Mouse (Mus musculus) cortical plate, adult 2 months (tissue): ENCODE results near the gene Fam171a2. TPM values are rescaled to one million over a fixed set of nuclear protein-coding genes. Genes with fewer than 3 reads are reported as not detected.

Source experiments
- H3K27ac ChIP-seq: fragments of 200-500 bp; 2 replicates; pipeline ENCODE4 v1.5.1; 2012; ENCODE audit warnings: low read length, control low read depth, inconsistent platforms; ENCODE audit not compliant: insufficient read depth
- H3K4me1 ChIP-seq: fragments of 200-500 bp; 2 replicates; pipeline ENCODE4 v1.6.1; 2011; ENCODE audit warnings: low read length; ENCODE audit not compliant: control insufficient read depth, insufficient read depth
- H3K4me3 ChIP-seq: fragments of 200-500 bp; 2 replicates; pipeline ENCODE4 v1.5.1; 2011; ENCODE audit warnings: mild to moderate bottlenecking, low read length, control low read depth; ENCODE audit not compliant: insufficient read depth
- CTCF ChIP-seq: fragments of 200-500 bp; IDR thresholded peaks from 2 replicates; pipeline ENCODE4 v1.5.1; 2011; ENCODE audit warnings: mild to moderate bottlenecking, control low read depth, low read length; ENCODE audit not compliant: insufficient read depth; ENCODE audit errors: extremely low read depth
- POLR2A ChIP-seq: fragments of 200-500 bp; IDR thresholded peaks from 2 replicates; pipeline ENCODE4 v1.6.1; 2011; ENCODE audit warnings: mild to moderate bottlenecking, low read length, control low read depth; ENCODE audit not compliant: insufficient read depth; ENCODE audit errors: extremely low read depth
- polyA plus RNA-seq: library from polyadenylated mRNA; depleted of rRNA; stranded (reverse); fragments of >200 nt; gene quantifications from 2 replicates; pipeline ENCODE4 v1.2.3, GENCODE M21; 2012; rRNA removed

Fam171a2 gene
- 77.9 and 78.3 TPM in 2 replicates for polyA plus RNA-seq

GRCm38 (mm10) chr11:102447497-102447896 is at the start of gene Fam171a2:
Gene Fam171a2, minus strand, starts transcription at chr11:102447682.
- TF ChIP-seq CTCF (0 out of 2 replicates have a peak, but pooled peaks have one; percentile 20), POLR2A (peak; percentile 61)
- peak within 1 kb of the TSS; percentile 77 for H3K27ac ChIP-seq
- H3K4me3 ChIP-seq: peak within 1 kb of the TSS; percentile 80
- peaks cover 6% of the 10 kb centered on the region for H3K4me1 ChIP-seq

- TF ChIP-seq CTCF (no peak), POLR2A (no peak)
- Histone ChIP-seq H3K4me3 (no peak overlapping the region), H3K4me1 (no peaks in the 10 kb centered on the region), H3K27ac (no peak overlapping the region)
Measured at GRCm38 (mm10) chr11:102496732-102497131, 49.2 kb upstream of the Fam171a2 start.

DNA sequence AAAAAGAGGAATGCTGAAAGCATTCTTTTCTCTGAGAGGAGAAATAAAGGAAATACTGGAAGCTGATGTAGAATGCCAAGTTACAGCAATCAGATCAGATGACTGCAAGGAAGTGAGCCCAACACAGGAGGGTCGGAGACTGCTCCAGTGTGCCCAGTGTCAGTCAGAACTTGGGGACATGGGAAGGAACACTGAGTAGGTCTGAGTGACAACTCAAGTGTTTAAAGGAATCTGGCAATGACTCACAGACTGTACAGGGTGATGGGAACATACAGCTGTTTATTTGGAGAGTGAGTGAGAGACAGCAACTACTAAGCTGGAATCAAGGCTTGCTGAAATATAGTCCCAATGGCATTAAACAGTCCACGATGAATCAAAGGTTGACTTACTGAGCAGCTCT is 48.7 kb upstream of the Fam171a2 start:
- no peaks in the 10 kb centered on the region for H3K4me1 ChIP-seq
- no peak overlapping the region for H3K27ac ChIP-seq
- TF ChIP-seq CTCF: no peak
- TF ChIP-seq POLR2A: no peak
- no peak overlapping the region for H3K4me3 ChIP-seq

GRCm38 (mm10) chr11:102495742-102496141 is 48.3 kb upstream of the Fam171a2 start:
- Histone ChIP-seq H3K27ac (no peak overlapping the region), H3K4me3 (no peak overlapping the region), H3K4me1 (no peaks in the 10 kb centered on the region)
- TF ChIP-seq POLR2A (no peak), CTCF (no peak)

- no peak overlapping the region for H3K4me3 ChIP-seq
- no peaks in the 10 kb centered on the region for H3K4me1 ChIP-seq
- TF ChIP-seq CTCF: no peak
- TF ChIP-seq POLR2A: no peak
- H3K27ac ChIP-seq: no peak overlapping the region
Measured at GRCm38 (mm10) chr11:102495114-102495513, 47.6 kb upstream of the Fam171a2 start.

GRCm38 (mm10) chr11:102494063-102494650 is 46.7 kb upstream of the Fam171a2 start:
- H3K4me3 ChIP-seq: no peak overlapping the region

DNA sequence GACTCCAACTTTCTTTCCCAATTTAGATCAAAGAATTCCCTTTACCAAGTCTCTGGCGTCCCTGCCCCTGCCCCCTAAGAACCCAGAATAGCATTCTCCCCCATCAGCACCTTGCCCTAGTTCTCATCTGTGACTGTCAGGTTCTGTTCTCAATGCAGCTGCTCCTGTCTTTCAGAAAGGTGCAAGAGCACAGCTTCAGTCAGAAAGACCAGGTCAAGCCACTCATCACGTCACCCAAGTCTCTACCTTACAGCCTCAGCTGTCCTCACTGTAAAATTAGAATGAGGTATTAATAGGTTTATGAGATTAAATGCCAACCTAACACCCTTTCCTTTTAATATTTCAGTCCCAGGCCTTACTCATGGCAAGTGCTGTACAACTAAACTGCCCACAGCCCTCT is 45.8 kb upstream of the Fam171a2 start:
- Histone ChIP-seq H3K4me1 (no peaks in the 10 kb centered on the region), H3K4me3 (no peak overlapping the region), H3K27ac (no peak overlapping the region)
- no peak for TF ChIP-seq CTCF
- TF ChIP-seq POLR2A: no peak

More at GRCm38 (mm10) chr11:102494063-102494650, 46.7 kb upstream of the Fam171a2 start:
- Histone ChIP-seq H3K27ac (no peak overlapping the region), H3K4me1 (no peaks in the 10 kb centered on the region)
- TF ChIP-seq POLR2A: no peak
- TF ChIP-seq CTCF: no peak

DNA sequence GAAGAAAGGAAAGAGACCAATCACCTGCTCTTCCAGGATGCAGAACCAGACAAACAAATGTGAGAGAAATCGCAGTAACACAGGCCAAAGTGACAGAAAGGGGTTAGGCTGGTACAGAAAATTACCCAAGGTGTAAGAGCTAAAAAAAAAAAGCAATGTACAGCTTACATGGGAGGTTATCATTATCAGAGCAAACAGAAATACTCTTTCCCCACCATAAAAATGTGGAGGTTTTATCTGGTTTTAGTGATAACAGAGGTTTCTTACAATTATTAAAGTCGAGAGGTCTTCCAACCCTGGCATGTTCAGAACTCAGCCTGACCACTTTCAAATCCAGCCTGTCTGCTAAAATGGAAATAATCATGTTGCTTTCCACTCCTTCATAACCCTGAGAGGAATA is 40.4 kb upstream of the Fam171a2 start:
- TF ChIP-seq CTCF: no peak
- Histone ChIP-seq H3K4me3 (no peak overlapping the region), H3K4me1 (no peaks in the 10 kb centered on the region), H3K27ac (no peak overlapping the region)

- Histone ChIP-seq H3K4me1 (no peaks in the 10 kb centered on the region), H3K27ac (no peak overlapping the region), H3K4me3 (no peak overlapping the region)
- TF ChIP-seq CTCF (peak; percentile 71), POLR2A (no peak)
Measured at GRCm38 (mm10) chr11:102486733-102487386, 39.4 kb upstream of the Fam171a2 start.

DNA sequence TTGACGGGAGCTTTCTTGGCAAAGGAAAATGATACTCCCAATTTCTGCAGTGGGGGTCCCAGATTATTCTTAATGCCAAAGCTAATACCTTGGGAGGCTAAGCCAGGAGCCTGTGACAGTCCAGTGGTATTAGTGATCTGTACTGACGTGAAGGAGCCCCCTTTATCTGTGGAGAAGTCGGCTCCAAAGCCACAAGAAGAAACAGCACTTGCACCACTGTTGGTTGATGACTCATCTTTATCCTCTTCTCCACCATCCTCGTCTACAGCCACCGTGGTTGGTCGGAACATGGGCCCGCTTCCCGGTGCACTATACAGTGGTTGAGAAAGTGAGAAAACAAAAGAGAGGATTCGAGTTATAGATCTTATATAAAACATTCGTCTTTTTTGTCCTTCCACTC is 34.3 kb upstream of the Fam171a2 start:
- TF ChIP-seq POLR2A (no peak), CTCF (no peak)

More for the DNA sequence above, 34.3 kb upstream of the Fam171a2 start:
- H3K4me3 ChIP-seq: no peak overlapping the region
- H3K4me1 ChIP-seq: no peaks in the 10 kb centered on the region
- no peak overlapping the region for H3K27ac ChIP-seq
